Mouse (Mus musculus): ENCODE data around the gene Chrm4. TPM values are rescaled to one million over a fixed set of nuclear protein-coding genes. Genes with fewer than 3 reads are reported as not detected.

The Chrm4 gene
- polyA plus RNA-seq, 1 experiment from 2014 or later: 1.4 TPM

DNA sequence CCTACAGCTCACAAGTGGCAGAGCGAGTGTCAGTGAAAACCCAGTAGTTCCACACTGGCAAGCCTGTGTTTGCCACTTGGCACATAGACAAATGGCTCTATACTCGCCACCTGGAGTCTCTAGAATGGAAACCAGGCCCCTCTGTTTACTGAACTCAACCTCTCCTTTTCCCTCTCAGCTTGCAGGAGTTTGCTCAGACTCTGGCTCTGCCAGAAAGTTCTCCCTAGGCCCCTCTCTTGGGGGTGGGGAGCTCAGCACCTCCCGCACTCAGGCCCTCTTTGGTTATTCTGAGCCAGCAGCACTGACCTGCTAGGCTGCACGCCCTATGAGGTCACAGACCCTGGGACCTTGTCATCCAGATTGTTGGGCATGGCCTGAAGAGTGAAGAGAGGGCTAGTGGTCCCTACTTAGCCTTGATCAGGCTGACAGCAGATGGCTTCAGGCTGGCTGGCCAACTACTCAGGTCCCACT lies 28.1 kb downstream of the Chrm4 start:
- H3K4me2 ChIP-seq (ENCODE audit: low read depth, low read length): no peak overlapping the region
- no peak overlapping the region for H3K4me3 ChIP-seq (ENCODE audit: low read depth, low read length)
- H3K27ac ChIP-seq (ENCODE audit: low read depth, low read length): no peak overlapping the region
- WGBS: 76% methylated on average over 4 of the region's 4 CpGs
- H3K9ac ChIP-seq (replicated peaks; ENCODE audit: low read depth, low read length): no peak overlapping the region
- no peak for ATAC-seq (ENCODE audit: low read depth)
- no peaks in the 10 kb centered on the region for H3K9me3 ChIP-seq (ENCODE audit: control insufficient read depth, low read length)
- H3K36me3 ChIP-seq (ENCODE audit: control insufficient read depth, insufficient read depth, low read length): no peaks in the 10 kb centered on the region
- H3K27me3 ChIP-seq (ENCODE audit: control insufficient read depth, insufficient read depth, low read length): no peaks in the 10 kb centered on the region
- H3K4me1 ChIP-seq (ENCODE audit: control insufficient read depth, insufficient read depth, low read length): peaks cover 19% of the 10 kb centered on the region

DNA sequence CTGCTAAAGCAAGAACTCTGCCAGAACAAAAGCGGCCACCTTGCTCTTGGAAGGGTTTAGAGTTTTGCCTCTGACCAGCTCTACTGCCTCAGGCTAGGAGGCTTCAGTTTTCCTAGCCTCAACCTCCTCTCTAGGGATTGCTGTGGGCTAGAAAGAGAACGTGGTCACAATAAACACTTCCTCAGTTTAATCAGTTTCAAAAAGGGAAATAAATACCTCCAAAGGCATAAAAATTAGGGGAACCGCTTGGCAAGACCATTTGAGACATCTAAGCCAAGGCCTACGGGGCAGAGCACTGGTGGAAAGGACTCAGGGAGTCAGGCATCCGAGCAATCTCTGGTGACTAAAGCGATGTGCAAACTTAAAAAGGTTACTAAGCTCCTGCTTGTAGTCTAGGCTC lies 28.8 kb downstream of the Chrm4 start:
- Histone ChIP-seq H3K4me3 (ENCODE audit: low read depth, low read length) (no peak overlapping the region), H3K9me3 (ENCODE audit: control insufficient read depth, low read length) (no peaks in the 10 kb centered on the region), H3K4me1 (ENCODE audit: control insufficient read depth, insufficient read depth, low read length) (peaks cover 15% of the 10 kb centered on the region; the same call in 1 of the 2 replicates), H3K27ac (ENCODE audit: low read depth, low read length) (no peak overlapping the region), H3K27me3 (ENCODE audit: control insufficient read depth, insufficient read depth, low read length) (no peaks in the 10 kb centered on the region), H3K36me3 (ENCODE audit: control insufficient read depth, insufficient read depth, low read length) (no peaks in the 10 kb centered on the region), H3K9ac (replicated peaks; ENCODE audit: low read depth, low read length) (no peak overlapping the region), H3K4me2 (ENCODE audit: low read depth, low read length) (no peak overlapping the region)
- 87% methylated on average over 6 of the region's 6 CpGs for WGBS
- no peak for ATAC-seq (ENCODE audit: low read depth)

DNA sequence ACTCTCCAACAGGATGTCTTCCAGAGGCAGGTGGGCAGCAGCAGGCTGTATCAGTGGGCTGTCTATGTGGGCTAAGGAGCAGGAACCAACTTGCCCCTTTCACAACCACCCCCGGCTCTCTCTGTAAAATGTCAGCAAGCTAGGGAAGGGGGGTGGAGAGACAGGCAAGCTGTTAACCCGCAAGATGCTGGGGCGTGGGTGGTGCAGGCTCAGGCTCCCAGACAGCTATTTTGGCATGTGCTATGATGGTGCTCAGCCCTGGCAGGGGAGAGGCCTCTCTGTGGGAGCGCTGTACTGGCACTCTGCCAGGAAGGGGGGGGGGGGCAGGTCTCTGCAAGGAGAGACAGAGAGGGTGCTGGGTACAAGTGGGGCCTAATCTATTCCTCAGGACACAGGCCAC lies 30.0 kb downstream of the Chrm4 start:
- no peak overlapping the region for H3K4me3 ChIP-seq (ENCODE audit: low read depth, low read length)
- WGBS: 18% methylated on average over 3 of the region's 4 CpGs
- no peaks in the 10 kb centered on the region for H3K36me3 ChIP-seq (ENCODE audit: control insufficient read depth, insufficient read depth, low read length)
- no peak overlapping the region for H3K9ac ChIP-seq (replicated peaks; ENCODE audit: low read depth, low read length)
- no peaks in the 10 kb centered on the region for H3K27me3 ChIP-seq (ENCODE audit: control insufficient read depth, insufficient read depth, low read length)
- no peak overlapping the region for H3K27ac ChIP-seq (ENCODE audit: low read depth, low read length)
- H3K4me1 ChIP-seq (ENCODE audit: control insufficient read depth, insufficient read depth, low read length): peaks cover 21% of the 10 kb centered on the region
- ATAC-seq (ENCODE audit: low read depth): peak; percentile 50
- no peaks in the 10 kb centered on the region for H3K9me3 ChIP-seq (ENCODE audit: control insufficient read depth, low read length)
- no peak overlapping the region for H3K4me2 ChIP-seq (ENCODE audit: low read depth, low read length)

DNA sequence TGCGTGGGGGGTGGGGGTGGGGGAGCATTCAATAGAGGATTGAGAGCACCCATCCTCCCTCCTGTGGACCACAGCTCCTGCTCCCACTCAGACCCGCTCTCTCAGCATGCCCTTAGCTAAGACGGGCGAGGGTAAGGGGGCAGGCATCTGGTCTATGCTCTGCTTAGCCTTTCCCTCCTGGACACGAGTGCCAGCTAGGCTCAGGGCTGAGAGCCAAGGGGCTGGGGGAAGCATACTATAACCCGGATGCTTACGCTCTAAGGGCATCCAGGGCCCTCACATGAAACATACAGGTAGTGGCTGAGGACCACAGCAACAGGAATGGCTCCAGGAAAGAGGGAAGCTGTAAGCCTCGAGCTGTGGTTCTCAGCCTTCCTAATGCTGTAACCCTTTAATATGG lies 31.0 kb downstream of the Chrm4 start:
- Histone ChIP-seq H3K36me3 (ENCODE audit: control insufficient read depth, insufficient read depth, low read length) (no peaks in the 10 kb centered on the region), H3K27me3 (ENCODE audit: control insufficient read depth, insufficient read depth, low read length) (no peaks in the 10 kb centered on the region), H3K9me3 (ENCODE audit: control insufficient read depth, low read length) (no peaks in the 10 kb centered on the region), H3K4me2 (ENCODE audit: low read depth, low read length) (no peak overlapping the region), H3K9ac (replicated peaks; ENCODE audit: low read depth, low read length) (no peak overlapping the region), H3K4me1 (ENCODE audit: control insufficient read depth, insufficient read depth, low read length) (peaks cover 28% of the 10 kb centered on the region), H3K4me3 (ENCODE audit: low read depth, low read length) (no peak overlapping the region), H3K27ac (ENCODE audit: low read depth, low read length) (no peak overlapping the region)
- WGBS: 85% methylated on average over 8 of the region's 8 CpGs
- ATAC-seq (ENCODE audit: low read depth): no peak

DNA sequence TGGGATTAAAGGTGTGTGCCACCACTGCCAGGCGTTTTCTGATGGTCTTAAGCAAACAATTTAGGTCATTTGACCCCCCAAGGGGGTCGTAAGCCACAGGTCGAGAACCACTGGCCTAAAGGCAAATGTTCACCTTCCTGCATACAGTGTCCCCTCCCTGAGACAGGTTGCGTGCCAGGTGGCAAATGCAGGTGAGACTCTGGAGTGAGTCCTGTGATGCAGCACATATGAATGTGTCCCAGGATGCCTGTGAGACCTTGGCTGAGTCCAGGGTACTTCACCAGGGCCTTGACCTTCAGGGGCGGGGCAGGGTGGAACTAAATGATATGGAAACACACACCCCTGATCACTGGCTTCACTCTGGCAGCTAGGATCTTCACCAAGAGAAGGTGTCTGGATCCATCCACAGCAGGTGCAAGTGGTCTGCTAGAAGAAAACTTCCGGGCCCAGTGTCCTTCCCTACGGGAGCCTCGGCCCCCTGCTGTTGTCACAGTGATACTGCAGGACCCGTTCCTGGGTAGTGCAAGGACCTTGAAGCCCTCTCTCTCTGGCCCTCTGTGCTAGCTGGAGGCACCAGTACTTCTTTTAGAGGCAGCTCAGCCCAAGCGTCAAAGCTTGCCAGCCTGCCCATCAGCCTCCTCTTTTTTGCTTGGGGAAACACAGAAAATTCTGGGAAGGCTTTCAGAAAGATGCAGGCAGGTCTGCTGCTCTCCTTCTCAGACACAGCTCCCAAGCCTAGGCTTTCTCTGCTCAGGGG lies 31.8 kb downstream of the Chrm4 start:
- WGBS: 52% methylated on average over 10 of the region's 10 CpGs
- Histone ChIP-seq H3K4me3 (ENCODE audit: low read depth, low read length) (no peak overlapping the region), H3K4me1 (ENCODE audit: control insufficient read depth, insufficient read depth, low read length) (peaks cover 28% of the 10 kb centered on the region), H3K4me2 (ENCODE audit: low read depth, low read length) (no peak overlapping the region), H3K9ac (replicated peaks; ENCODE audit: low read depth, low read length) (no peak overlapping the region), H3K27me3 (ENCODE audit: control insufficient read depth, insufficient read depth, low read length) (no peaks in the 10 kb centered on the region), H3K36me3 (ENCODE audit: control insufficient read depth, insufficient read depth, low read length) (no peaks in the 10 kb centered on the region), H3K9me3 (ENCODE audit: control insufficient read depth, low read length) (no peaks in the 10 kb centered on the region), H3K27ac (ENCODE audit: low read depth, low read length) (no peak overlapping the region)
- ATAC-seq (ENCODE audit: low read depth): no peak

DNA sequence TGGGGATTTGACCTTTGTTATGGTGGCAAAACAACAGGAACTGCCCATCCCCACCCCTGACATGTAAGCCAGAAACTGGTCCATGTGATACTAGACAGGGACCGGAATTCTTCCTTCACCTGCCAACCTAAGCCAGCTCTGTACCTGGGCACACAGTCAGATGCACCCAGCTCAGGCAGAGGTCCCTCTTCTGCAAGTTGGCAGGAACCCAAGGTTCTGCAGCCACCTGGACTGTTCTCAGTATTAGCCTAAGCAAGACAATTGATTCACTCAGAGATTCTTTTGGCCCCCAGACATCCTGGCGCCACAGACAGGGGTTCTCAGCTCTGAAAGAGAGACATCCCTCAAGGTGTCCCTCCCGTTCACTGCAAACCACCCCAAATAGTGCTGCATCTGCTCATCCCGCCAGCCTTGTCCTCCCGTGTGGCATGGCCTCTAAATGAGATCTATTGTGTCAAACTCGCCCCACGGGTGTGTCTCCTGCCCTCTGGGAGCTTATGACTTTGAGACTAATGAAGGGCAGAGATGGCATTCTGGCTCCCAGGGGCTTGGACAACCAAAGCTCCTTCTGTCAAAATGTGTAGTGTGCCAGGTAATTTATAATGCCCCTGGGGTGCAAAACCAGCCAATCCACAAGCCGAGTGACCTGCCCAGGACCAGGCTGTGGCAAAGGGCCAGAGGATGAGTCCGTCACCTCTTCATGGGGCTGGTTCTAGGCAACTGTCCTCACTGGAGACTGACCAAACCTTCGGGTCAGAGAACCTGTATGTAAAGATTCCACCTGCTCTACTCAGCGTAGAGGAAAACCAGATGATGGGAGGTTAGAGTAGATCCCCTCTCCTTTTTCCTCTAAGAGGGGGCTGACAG lies 32.7 kb downstream of the Chrm4 start:
- H3K4me3 ChIP-seq (ENCODE audit: low read depth, low read length): no peak overlapping the region
- no peak overlapping the region for H3K9ac ChIP-seq (replicated peaks; ENCODE audit: low read depth, low read length)
- H3K27me3 ChIP-seq (ENCODE audit: control insufficient read depth, insufficient read depth, low read length): no peaks in the 10 kb centered on the region
- no peak overlapping the region for H3K4me2 ChIP-seq (ENCODE audit: low read depth, low read length)
- peaks cover 28% of the 10 kb centered on the region for H3K4me1 ChIP-seq (ENCODE audit: control insufficient read depth, insufficient read depth, low read length)
- H3K27ac ChIP-seq (ENCODE audit: low read depth, low read length): no peak overlapping the region
- ATAC-seq (ENCODE audit: low read depth): no peak
- 63% methylated on average over 11 of the region's 11 CpGs for WGBS
- no peaks in the 10 kb centered on the region for H3K9me3 ChIP-seq (ENCODE audit: control insufficient read depth, low read length)
- no peaks in the 10 kb centered on the region for H3K36me3 ChIP-seq (ENCODE audit: control insufficient read depth, insufficient read depth, low read length)

DNA sequence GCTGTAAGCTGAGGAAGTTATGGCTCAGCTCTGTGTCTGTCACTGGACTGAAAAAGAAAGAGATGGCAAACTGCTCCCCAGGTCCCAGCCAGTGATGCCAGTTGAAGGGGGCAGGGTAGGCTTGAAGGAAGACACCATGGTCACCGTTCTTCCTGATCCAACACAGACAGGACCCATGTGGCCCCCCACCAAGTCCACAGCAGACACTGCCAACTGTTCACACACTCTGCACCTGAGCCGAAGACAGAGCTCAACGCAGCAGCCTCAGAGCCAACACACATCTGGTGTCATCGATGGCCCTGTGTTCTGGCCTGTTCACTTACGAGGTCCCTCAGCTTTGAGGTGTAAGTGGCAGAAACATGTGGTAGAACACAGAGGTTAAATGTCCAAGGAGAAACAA lies 33.4 kb downstream of the Chrm4 start:
- Histone ChIP-seq H3K36me3 (ENCODE audit: control insufficient read depth, insufficient read depth, low read length) (no peaks in the 10 kb centered on the region), H3K4me1 (ENCODE audit: control insufficient read depth, insufficient read depth, low read length) (peaks cover 28% of the 10 kb centered on the region), H3K9me3 (ENCODE audit: control insufficient read depth, low read length) (no peaks in the 10 kb centered on the region), H3K9ac (replicated peaks; ENCODE audit: low read depth, low read length) (no peak overlapping the region), H3K27me3 (ENCODE audit: control insufficient read depth, insufficient read depth, low read length) (no peaks in the 10 kb centered on the region), H3K4me3 (ENCODE audit: low read depth, low read length) (no peak overlapping the region), H3K4me2 (ENCODE audit: low read depth, low read length) (no peak overlapping the region), H3K27ac (ENCODE audit: low read depth, low read length) (no peak overlapping the region)
- WGBS: 83% methylated on average over 5 of the region's 5 CpGs
- no peak for ATAC-seq (ENCODE audit: low read depth)

DNA sequence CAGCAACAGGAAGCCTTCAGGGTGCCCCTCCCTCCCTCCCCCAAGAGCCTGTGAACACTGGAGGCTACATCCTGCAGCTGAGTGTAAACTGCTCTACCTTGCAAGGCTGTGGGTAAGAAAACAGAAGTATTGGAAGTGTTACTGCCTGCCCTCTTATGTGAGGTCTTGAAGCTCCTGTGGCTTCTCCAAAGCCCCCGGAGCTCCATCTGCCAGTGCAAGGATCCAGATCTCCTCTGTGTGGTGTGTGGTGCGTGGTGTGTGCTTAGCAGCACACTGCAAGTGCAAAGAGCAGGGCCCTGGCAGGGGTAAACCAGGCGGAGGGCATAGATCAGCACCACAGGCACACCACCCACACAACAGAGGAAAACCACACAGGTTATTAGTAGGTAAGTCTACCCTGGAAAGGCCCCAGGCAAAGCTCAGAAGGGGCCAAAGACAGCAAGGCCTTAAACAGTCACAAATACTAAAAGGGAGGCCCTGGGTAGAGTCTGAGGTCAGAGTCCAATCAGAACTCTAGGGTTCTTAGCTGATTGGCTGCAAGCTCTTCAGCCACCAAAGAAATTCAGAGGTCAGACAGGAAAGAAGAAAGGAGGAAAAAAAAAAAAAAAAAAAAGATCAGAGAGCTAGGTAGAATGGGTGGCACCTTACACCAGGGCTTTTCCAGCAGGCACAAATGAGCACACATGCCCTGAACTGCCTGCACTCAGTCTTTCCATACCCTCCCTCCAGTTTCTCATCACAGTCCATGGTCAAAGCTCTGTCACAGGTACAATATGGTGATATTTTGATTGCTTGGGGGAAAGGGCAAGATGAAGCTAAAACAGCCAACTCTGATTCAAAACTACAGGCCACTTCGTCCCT lies 35.1 kb downstream of the Chrm4 start:
- H3K36me3 ChIP-seq (ENCODE audit: control insufficient read depth, insufficient read depth, low read length): no peaks in the 10 kb centered on the region
- H3K4me3 ChIP-seq (ENCODE audit: low read depth, low read length): peak overlapping the region; percentile 79
- no peak overlapping the region for H3K27ac ChIP-seq (ENCODE audit: low read depth, low read length)
- peak overlapping the region; percentile 89 for H3K4me2 ChIP-seq (ENCODE audit: low read depth, low read length)
- no peaks in the 10 kb centered on the region for H3K9me3 ChIP-seq (ENCODE audit: control insufficient read depth, low read length)
- H3K9ac ChIP-seq (replicated peaks; ENCODE audit: low read depth, low read length): no peak overlapping the region; the same call in 1 of the 2 replicates
- H3K4me1 ChIP-seq (ENCODE audit: control insufficient read depth, insufficient read depth, low read length): peaks cover 26% of the 10 kb centered on the region
- no peak for ATAC-seq (ENCODE audit: low read depth)
- 65% methylated on average over 4 of the region's 4 CpGs for WGBS
- no peaks in the 10 kb centered on the region for H3K27me3 ChIP-seq (ENCODE audit: control insufficient read depth, insufficient read depth, low read length)
